Mouse (Mus musculus): ENCODE data around the gene Actc1.
A peak's percentile ranks its signal among the peaks of the same experiment; 100 is the strongest.

Gene Actc1

GRCm38 (mm10) chr2:114052696-114053598 is at the start of gene Actc1:
Actc1 (minus strand) TSS chr2:114053548.
- DNase-seq (ENCODE audit: inconsistent age in 2 of 2, low spot score in 1 of 2): no peak

- peak in 1 of 2 experiments; percentile 32 for DNase-seq (ENCODE audit: inconsistent age in 2 of 2, low spot score in 1 of 2)
Measured at GRCm38 (mm10) chr2:114102471-114102870, 49.1 kb upstream of the Actc1 start.

- no peak for DNase-seq (ENCODE audit: inconsistent age in 2 of 2, low spot score in 1 of 2)
Measured at GRCm38 (mm10) chr2:114100834-114101233, 47.5 kb upstream of the Actc1 start.

GRCm38 (mm10) chr2:114099816-114100215 is 46.5 kb upstream of the Actc1 start:
- DNase-seq (ENCODE audit: inconsistent age in 2 of 2, low spot score in 1 of 2): no peak

GRCm38 (mm10) chr2:114099109-114099508 is 45.8 kb upstream of the Actc1 start:
- peak; percentile 8 to 49 for DNase-seq (ENCODE audit: inconsistent age in 2 of 2, low spot score in 1 of 2)

GRCm38 (mm10) chr2:114097627-114098026 is 44.3 kb upstream of the Actc1 start:
- no peak for DNase-seq (ENCODE audit: inconsistent age in 2 of 2, low spot score in 1 of 2)

- DNase-seq (ENCODE audit: inconsistent age in 2 of 2, low spot score in 1 of 2): no peak
Measured at GRCm38 (mm10) chr2:114096570-114096969, 43.2 kb upstream of the Actc1 start.

GRCm38 (mm10) chr2:114095348-114095747 is 42.0 kb upstream of the Actc1 start:
- DNase-seq (ENCODE audit: inconsistent age in 2 of 2, low spot score in 1 of 2): no peak

GRCm38 (mm10) chr2:114094696-114095095 is 41.3 kb upstream of the Actc1 start:
- DNase-seq (ENCODE audit: inconsistent age in 2 of 2, low spot score in 1 of 2): no peak

- no peak for DNase-seq (ENCODE audit: inconsistent age in 2 of 2, low spot score in 1 of 2)
Measured at GRCm38 (mm10) chr2:114093577-114093976, 40.2 kb upstream of the Actc1 start.

GRCm38 (mm10) chr2:114089862-114090261 is 36.5 kb upstream of the Actc1 start:
- DNase-seq (ENCODE audit: inconsistent age in 2 of 2, low spot score in 1 of 2): no peak

GRCm38 (mm10) chr2:114087271-114087670 is 33.9 kb upstream of the Actc1 start:
- peak; percentile 64 to 72 for DNase-seq (ENCODE audit: inconsistent age in 2 of 2, low spot score in 1 of 2)

GRCm38 (mm10) chr2:114071876-114072275 is 18.5 kb upstream of the Actc1 start:
- DNase-seq (ENCODE audit: inconsistent age in 2 of 2, low spot score in 1 of 2): no peak

- DNase-seq (ENCODE audit: inconsistent age in 2 of 2, low spot score in 1 of 2): peak; percentile 55 to 79
Measured at GRCm38 (mm10) chr2:114066226-114066625, 12.9 kb upstream of the Actc1 start.

GRCm38 (mm10) chr2:114064004-114064403 is 10.7 kb upstream of the Actc1 start:
- DNase-seq (ENCODE audit: inconsistent age in 2 of 2, low spot score in 1 of 2): no peak

GRCm38 (mm10) chr2:114060071-114060591 is 6.8 kb upstream of the Actc1 start:
- DNase-seq (ENCODE audit: inconsistent age in 2 of 2, low spot score in 1 of 2): peak in 1 of 2 experiments; percentile 52

- DNase-seq (ENCODE audit: inconsistent age in 2 of 2, low spot score in 1 of 2): no peak
Measured at GRCm38 (mm10) chr2:114059608-114060007, 6.3 kb upstream of the Actc1 start.

GRCm38 (mm10) chr2:114058226-114058796 is 5.0 kb upstream of the Actc1 start:
- peak; percentile 35 to 70 for DNase-seq (ENCODE audit: inconsistent age in 2 of 2, low spot score in 1 of 2)

- DNase-seq (ENCODE audit: inconsistent age in 2 of 2, low spot score in 1 of 2): peak; percentile 73 to 93
Measured at GRCm38 (mm10) chr2:114057303-114057853, 4.0 kb upstream of the Actc1 start.

- DNase-seq (ENCODE audit: inconsistent age in 2 of 2, low spot score in 1 of 2): no peak
Measured at GRCm38 (mm10) chr2:114054129-114054528, 781 bp upstream of the Actc1 start.

GRCm38 (mm10) chr2:114051871-114052241 is 1.5 kb downstream of the Actc1 start:
- no peak for DNase-seq (ENCODE audit: inconsistent age in 2 of 2, low spot score in 1 of 2)

Data from adrenal gland, adult (tissue).